Mouse (Mus musculus): Measurements from ENCODE around the gene Ahnak2.

The Ahnak2 gene

DNA sequence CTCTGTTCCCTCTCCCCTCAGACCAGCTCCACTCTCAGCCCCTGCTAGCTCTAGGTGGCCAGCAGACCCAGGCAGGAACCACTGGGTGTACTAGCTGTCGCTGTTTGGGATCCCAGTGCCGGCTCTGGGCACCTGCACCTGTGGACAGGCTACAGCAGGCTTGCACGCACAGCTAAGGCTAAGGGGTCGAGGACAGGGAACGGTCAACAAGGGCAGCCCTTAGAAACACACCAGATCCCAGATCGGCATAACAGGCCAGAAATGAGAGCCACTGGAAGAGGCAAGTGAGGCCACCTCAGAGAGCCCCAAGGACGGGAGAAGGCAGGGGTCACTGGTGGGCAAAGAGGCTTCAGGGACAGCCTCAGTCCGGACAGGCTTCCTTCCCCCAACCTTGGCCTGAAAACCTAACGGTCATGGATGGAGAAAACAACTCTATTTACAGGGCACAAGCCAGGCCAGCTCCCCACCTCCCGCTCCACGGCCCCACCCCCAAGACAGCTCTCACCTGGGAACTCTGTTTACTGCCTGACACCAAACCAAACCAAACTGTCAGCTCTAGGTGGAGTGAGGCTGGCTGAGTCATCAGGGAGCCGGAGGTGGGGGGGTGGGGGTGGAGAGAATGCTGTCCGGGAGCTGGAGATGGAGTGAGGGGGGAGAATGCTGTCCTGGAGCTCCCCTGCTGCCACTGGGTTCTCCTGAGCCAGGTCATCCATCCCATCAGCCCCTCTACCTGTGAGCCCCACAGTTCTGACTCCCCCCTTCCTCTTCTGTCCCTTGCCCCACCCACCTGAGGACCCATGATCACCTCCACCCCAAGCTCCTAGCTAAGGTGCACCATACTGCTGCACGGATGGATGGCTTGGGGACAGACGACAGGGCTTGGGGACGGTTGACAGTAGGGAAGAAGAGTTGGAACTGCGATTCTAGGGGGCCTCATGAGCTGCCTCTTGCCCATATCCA is 5.6 kb downstream of the Ahnak2 start:
- WGBS, result 67% methylated on average over 17 of the region's 17 CpGs

DNA sequence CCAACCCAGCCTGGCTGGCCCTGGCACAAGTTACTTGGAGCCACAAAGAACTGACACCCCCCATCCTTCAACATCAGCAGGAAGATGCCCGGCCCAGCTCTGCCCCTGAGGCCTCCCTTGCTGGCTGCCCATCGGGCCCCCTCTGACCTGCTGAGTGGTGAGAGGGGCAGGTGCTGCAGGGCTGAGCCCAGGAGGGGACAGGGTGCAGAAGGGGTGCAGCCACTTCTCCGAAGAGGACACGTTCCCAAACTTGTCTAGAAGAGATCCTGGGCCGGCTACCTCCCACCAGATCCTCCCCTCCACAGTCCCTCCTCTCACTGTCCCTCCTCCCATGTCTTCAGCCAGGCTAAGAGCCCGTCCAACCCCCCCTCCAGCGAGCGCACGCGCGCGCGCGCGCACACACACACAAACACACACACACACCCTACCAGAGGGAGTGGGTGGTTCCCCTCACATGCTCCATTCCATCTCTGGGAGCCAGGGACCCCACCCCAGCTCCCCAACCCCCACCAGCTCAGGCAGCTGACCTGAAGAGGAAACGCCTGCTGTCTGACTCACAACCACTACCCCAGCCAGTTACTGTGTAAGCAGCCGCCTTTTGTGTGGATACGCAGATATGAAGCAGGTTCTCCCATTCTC is 6.9 kb downstream of the Ahnak2 start:
- 65% methylated on average over 18 of the region's 18 CpGs for WGBS

DNA sequence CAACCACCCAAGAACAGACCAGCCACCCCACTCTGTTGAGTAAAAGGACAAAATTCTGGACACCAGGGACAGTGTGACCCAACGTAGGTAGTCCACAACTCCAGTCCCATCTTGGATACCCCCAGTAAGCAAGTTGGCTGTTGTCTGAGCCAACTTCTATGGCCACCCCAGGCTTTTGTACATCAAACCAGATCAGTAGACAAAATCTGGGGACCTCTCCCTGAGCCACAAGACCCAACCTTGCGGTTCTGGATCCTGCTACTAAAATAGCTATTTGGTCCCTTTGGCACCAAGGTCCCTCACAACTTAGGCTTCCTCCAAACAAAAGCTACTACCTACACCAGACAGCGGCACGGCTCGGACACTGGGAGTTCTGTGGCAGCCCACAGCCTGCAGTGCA is 7.5 kb downstream of the Ahnak2 start:
- 95% methylated on average over 5 of the region's 5 CpGs for WGBS

DNA sequence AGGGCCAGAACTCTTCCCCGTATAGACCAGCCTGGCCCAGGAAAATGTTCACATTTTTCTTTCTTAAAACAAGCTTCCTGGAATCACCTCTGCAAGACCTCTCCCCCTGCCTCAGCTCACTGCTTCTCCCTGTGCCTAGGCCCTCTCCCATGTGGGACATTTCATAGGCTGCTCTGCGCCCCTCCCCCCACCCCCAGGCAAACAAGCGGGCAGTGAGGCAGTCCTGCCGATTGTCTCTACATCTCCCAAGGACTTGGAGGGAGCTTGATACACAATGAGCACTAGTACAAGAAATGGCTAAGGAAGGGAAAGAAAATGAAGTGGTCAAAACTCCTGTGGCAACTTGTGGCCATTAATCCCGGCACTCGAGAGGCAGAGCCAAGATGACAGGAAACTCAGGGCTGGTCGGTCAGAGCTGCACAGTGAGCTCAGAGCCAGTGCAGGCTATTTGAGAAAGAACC is 8.1 kb downstream of the Ahnak2 start:
- WGBS, result 45% methylated on average over 7 of the region's 7 CpGs

DNA sequence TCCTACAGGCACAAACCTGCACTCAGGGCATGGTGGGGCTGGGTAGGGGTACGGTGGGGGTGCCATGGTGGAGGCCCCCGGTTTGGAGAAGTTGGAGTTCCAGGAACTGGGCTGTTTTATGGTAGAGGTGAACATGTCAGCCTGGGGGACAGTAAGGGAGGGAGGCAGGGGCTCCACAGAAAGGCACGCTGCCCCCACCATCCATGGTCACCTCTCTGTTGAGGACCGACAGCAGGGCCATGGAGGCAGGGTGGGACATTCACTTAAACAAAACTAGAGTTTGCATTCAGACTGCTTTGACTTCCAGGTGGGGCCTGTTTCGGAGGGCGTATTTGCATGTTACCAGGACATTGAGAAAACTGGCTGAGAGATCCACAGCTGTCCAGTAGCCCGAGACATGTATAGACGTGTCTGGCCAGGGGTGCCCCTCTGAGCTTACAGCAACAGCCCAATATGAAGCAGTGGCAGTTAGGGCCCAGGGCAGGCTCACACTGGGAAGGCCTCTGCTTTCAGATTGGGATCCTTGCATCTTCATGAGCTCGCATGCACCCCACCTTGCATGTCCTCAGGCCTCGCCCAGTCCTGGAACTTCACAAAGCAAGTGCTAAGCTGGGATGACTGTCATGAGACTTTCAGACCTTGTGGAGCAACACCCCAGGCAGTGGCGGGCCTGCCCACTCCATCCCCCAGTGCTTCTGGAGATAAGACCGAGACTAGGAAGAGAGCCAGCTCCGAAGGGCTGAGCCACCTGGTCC is 8.7 kb downstream of the Ahnak2 start:
- WGBS, result 77% methylated on average over 13 of the region's 13 CpGs

DNA sequence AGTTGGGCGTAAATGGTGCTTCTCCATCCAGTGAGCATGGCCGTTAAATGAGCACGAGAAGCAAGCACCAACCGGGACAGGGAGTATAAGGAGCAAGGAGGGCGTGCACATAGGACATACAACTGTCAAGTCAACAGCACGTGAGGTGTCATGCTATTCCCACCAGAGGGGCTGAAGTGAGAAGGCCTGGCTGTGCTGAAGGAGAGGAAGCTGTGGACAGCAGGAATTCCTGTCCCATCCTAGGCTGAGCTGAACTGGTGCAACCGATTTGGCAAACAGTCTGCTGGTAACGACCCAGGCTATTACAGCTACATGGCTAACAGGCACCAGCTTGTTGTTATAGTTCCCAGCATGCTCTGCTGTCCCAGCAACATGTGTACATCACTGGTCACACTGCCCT is 11.4 kb downstream of the Ahnak2 start:
- WGBS, result 70% methylated on average over 8 of the region's 8 CpGs

DNA sequence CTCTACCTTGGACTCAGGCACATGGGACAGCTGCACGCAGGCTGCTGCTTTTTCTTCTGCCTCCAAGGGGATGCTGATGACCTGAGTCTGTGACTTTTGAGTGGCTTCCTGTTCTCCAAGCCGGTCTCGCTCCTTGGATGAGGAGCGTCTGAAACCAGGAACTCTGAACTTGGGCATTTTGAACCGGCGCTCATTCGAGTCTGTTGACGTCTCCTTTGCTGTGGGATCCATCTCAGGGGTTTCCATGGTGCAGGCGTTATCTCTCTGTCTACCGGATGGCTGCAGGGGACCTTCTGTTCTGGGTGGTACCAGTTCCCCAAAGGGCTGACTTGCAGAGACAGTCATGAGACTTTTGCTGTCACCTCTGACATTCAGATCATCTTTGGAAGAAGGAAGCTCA is 28.0 kb downstream of the Ahnak2 start:
- 92% methylated on average over 10 of the region's 10 CpGs for WGBS

DNA sequence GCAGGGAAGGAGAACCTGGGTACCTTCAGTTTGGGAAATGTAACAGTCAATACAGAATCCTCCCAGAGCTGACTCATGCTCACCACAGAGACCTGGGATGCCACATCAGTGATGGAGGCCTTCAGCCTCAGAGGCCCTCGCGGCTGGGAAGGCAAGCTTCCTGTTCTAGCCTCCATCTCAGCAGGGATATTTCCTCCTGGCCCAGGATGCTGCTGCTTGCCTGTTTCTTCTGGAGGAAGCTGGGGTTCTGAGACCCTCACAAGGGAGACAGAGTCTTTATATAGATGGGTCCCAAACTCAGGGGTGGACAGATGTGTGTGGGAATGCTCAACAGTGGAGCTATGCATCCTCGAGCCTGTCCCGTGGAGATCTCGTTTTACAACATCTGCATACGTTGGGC is 28.4 kb downstream of the Ahnak2 start:
- 74% methylated on average over 6 of the region's 6 CpGs for WGBS

DNA sequence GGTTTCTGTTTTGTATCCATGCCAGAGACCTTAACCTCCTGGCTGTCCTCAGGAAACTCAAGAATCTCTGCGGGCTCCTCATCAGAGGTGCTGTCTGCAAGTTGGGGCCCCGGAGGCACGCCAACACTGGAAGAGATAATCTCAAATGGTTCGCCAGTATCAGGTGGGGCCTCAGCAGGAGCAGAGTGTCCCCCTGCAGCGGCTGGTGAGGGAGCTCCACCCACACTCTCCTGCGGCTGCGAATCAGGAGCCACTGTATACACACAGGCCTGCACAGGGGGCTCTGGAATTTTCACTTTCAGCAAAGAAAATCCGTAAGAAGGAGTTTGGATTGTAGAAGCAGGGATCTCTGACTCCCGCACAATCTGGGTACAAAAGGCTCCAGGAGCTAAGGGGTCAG is 29.1 kb downstream of the Ahnak2 start:
- WGBS, result 72% methylated on average over 9 of the region's 9 CpGs

DNA sequence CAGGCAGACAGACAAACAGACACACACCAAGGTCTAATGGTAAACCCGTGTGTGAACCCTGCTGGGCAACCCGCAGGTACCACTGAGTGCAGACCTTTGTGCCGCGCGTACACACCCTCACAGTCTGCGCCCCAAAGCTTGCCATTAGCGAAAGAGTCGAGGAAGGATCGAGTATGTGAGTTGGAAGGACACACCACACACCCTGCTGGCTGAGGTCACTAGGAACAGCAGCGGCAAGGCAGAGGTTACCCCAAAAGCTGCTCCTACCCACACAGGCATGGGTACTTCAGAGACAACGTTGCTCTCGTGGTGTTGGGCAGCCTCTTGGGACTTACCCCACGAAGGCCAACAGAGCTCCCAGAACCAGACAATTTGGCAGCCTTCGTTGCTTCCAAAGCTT is 30.2 kb downstream of the Ahnak2 start:
- WGBS, result 90% methylated on average over 14 of the region's 14 CpGs

DNA sequence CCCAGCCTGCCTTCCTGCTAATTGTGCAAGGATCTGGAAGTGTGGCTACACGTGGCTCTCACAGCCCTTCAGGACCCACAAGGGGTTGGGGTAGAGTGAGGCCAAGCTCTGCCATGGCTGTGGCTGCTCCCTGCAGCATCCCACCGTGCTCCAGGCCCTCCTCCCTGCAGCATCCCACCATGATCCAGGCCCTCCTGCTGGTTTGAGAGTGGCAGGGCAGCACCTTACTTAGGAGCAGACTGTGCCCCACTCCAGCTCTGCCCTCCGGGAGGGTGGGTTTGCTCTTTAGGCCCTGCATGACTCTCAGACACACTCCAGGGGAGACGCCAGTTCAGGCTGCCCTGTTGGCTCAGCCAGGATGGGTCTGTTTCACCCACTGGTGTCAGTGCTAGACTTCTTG is 32.1 kb downstream of the Ahnak2 start:
- 84% methylated on average over 4 of the region's 4 CpGs for WGBS

DNA sequence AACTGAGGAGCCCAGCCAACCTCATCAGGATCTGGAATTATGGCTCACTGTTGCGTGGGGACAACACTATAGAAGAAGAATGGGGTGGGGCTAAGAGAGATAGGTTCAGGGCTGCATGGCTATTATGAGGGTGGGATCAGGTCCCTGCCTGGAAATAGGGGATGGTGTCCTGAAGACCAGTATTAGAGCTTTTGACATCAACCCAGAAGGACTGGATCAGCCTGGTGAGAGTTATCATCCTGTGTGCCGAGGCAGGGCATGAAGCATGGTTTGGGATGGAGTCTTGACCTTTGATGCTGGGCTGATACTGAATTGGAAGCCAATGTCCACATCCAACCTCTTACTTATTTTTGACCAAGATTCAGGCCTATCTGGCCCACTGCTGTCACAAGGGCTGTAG is 32.7 kb downstream of the Ahnak2 start:
- WGBS, result 80% methylated on average over 2 of the region's 2 CpGs

DNA sequence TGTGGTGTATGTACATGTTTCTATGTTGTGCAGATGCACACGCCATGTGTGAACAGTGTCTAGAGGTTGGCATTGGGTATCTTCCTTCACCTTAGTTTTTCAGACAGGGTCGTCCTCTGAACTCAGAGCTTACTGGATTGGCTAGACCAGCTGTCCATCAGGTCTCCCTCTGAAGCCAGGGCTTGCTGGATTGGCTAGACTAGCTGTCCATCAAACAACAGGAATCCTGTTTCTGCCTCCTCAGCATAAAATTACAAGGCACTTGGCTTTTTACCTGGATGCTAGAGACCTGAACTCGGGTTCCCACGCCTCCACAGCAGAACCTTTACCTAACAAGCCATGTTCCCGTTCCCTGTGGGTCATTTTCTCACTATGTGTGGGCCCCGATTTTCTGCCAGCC is 33.4 kb downstream of the Ahnak2 start:
- 79% methylated on average over 6 of the region's 6 CpGs for WGBS

DNA sequence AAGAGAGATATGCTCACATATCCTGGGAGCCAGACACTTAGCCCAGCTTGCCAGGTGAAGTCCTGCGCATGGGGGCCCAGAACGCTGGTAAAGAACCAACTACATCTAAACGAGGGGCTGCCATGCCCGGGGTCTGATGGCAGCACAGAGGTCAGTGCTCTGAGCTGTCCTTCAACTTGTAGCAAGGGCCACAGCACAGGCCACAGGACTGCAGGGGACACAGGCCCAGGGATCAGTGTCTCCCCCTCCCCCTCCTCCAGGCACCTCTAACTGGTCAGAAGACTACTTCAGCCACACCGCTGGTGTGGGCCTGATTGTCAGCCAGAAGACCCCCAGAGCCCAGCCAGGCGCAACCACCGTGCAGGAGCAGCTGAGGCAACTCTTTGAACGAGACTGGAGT is 34.3 kb downstream of the Ahnak2 start:
- 92% methylated on average over 8 of the region's 8 CpGs for WGBS

DNA sequence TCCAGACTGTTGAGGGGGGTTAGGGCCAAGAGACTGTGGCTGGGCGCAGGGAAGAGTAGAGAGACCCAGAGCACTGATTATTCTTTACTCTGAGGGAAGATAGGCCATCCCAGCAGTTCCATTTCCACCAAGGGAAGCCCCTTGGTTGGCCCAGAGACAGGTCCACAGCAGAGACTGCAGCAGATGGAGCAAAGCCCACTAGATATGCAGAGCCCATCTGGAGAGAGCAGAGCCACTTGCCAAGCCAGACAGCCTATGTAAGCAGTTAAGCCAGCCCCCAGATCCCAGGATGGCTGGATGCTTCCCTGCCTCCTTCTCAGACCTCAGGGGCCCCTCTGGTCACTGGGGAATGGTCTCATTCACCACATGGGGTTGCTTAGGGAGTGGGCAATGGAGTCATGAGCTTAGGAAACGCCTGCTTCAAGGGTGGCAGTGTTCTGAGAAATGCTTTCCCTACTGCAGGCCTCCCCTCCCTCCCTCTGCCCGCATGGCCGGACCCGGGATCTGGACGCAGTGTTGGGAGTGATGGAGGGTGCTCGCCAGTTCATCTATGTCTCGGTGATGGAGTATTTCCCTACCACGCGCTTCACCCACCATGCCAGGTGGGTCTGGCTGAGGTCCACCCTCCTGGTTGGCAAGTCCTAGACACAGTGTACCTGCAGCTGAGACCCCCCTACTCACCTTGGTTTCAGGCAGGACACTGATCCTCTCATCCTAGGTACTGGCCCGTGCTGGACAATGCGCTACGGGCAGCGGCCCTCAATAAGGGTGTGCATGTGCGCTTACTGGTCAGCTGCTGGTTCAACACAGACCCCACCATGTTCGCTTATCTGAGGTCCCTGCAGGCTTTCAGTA is 35.2 kb downstream of the Ahnak2 start:
- WGBS, result 93% methylated on average over 16 of the region's 16 CpGs

DNA sequence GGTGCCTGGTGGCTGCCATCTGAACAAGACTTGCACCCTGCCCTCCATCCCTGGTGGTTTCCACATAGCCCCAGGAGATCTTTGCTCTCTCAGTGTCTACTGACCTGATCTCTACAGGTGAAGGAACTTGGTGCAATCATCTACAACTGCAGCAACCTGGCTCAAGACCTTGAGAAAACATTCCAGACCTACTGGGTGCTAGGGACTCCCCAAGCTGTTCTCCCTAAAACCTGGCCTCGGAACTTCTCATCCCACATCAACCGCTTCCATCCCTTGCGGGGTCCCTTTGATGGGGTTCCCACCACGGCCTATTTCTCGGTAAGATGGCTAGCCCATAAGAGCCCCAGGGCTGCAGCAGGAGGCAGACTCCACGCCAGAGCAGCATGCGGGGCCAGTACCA is 35.9 kb downstream of the Ahnak2 start:
- 88% methylated on average over 7 of the region's 7 CpGs for WGBS

DNA sequence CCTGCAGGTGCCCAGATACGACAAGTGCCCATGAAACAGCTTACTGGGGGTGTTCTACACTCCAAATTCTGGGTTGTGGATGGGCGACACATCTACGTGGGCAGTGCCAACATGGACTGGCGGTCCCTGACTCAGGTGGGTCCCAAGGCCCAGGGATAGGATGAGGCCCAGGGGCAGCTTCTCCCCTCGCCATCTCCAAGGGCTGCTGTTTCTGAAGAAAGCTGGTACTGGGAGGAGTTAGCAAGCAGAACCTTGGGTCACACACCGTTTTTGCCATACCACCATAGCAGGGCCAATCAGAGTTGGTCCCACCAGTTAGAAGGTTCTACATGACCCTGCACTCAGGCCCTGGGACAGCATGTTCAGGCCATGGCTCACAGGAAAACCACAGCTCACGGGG is 37.5 kb downstream of the Ahnak2 start:
- WGBS, result 93% methylated on average over 7 of the region's 7 CpGs

DNA sequence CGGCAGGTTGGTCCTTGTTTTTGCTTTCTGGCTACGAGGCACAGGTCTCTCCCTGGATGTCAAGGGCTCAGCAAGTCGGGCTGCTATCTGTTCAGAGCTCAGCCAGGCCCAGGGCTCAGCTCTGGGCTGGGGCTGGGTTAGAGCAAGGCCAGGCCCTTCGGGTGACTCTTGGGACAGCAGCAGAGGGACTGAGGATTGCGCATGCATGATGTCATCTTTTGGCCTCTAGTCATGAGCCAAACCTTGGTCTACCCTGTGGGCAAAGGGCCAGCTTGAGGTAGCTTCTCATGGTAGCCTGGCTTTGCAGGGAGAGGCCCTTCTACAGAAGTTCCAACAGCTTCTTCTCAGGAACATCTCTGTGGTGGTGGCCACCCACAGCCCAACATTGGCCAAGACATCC is 38.3 kb downstream of the Ahnak2 start:
- 84% methylated on average over 5 of the region's 5 CpGs for whole genome bisulfite sequencing

DNA sequence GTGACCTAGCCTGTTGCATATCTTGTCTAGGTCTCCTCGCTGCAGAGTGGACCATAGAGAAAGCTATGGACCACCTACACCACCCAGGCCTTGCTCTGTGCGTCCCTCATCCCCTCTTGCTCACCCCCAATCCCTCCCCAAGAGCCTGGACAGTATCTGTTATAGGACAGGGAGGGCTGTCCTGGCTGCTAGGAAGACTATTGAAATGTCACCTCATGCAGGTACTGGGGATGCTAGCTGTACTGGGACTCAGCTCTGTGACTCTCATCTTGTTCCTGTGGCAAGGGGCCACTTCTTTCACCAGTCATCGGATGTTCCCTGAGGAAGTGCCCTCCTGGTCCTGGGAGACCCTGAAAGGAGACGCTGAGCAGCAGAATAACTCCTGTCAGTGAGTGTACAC is 39.3 kb downstream of the Ahnak2 start:
- 85% methylated on average over 4 of the region's 4 CpGs for WGBS

DNA sequence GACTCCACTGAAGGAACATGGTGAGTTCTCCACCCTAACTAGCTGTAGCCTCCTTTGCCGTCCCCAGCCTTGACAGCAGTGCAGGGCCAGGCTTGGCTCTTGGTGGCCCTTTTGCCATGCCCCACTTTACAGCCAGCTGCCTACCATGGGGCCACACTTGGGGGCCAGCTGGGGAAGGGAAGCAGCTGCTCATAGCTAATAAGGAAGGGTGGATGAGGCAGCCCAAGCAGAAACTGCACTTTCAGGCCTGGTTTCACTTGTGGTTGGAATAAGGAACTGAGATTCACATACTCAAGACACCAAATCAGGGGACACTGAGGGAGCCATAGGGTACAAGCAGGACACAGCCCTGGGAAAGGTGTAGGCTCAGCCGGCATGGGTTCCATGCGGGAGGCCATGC is 40.4 kb downstream of the Ahnak2 start:
- 91% methylated on average over 3 of the region's 3 CpGs for WGBS

DNA sequence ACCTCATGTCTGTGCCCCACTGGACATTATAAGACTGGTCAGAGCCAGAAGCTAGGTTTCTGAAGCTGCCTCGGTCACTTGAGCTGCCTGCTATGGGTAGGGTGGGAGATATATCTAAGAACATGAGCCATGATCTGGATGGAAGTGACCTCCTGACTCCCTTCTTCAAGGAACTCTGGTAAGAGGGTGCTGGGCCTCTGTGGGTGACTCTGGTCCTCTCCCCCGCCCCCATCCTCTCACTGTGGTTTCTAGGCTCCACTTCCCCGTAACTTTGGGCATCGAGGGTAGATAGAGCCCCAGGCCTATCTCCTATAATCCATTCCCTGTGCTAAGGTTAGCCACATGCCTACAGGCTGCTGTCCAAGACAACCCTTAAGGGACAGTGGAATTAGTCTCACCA is 41.0 kb downstream of the Ahnak2 start:
- 86% methylated on average over 4 of the region's 4 CpGs for WGBS

All from cerebral cortex, adult 2 months (tissue).